Mouse (Mus musculus): ENCODE measurements around the gene Armh2. TPM values are rescaled to one million over a fixed set of nuclear protein-coding genes. Genes with fewer than 3 reads are reported as not detected.
"Not testable (repeated sequence)": the region's sequence is repeated elsewhere in the genome, so short reads cannot be mapped to it uniquely, and the experiment has no call there.

The Armh2 gene
- polyA plus RNA-seq, 1 experiment from 2014 or later = not detected

GRCm38 (mm10) chr13:24760351-24760870, 19.4 kb downstream of the Armh2 start:
- Histone ChIP-seq H3K4me1 (replicated peaks) (peaks cover 16% of the 10 kb centered on the region), H3K27ac (replicated peaks) (no peak overlapping the region), H3K27me3 (no peaks in the 10 kb centered on the region), H3K9me3 (no peaks in the 10 kb centered on the region), H3K4me2 (peak overlapping the region; percentile 69), H3K9ac (no peak overlapping the region), H3K36me3 (no peaks in the 10 kb centered on the region; the same call in 1 of the 2 replicates), H3K4me3 (peak overlapping the region; percentile 96; the same call in 1 of the 2 replicates)
- no peak for ATAC-seq (ENCODE audit: low read depth)
- WGBS = 63% methylated on average over 5 of the region's 5 CpGs

- H3K9ac ChIP-seq = peak overlapping the region; percentile 70
- peak overlapping the region; percentile 69 for H3K4me2 ChIP-seq
- H3K4me1 ChIP-seq (replicated peaks) = peaks cover 16% of the 10 kb centered on the region
- no peaks in the 10 kb centered on the region for H3K27me3 ChIP-seq
- peak overlapping the region; percentile 96 for H3K4me3 ChIP-seq
- ATAC-seq (ENCODE audit: low read depth) = no peak
- H3K36me3 ChIP-seq = no peaks in the 10 kb centered on the region
- H3K9me3 ChIP-seq = no peaks in the 10 kb centered on the region
- whole genome bisulfite sequencing = 5% methylated on average over 10 of the region's 10 CpGs
- H3K27ac ChIP-seq (replicated peaks) = 0 out of 2 replicates have a peak overlapping the region, but pooled peaks have one; percentile 14
Observed at GRCm38 (mm10) chr13:24761083-24761402, 20.0 kb downstream of the Armh2 start.

- Histone ChIP-seq H3K4me1 (replicated peaks) (peaks cover 16% of the 10 kb centered on the region), H3K9ac (peak within 1 kb of the TSS; percentile 70), H3K36me3 (no peaks in the 10 kb centered on the region), H3K4me2 (peak within 1 kb of the TSS; percentile 69), H3K9me3 (no peaks in the 10 kb centered on the region), H3K27ac (replicated peaks) (peak within 1 kb of the TSS; percentile 74), H3K27me3 (no peaks in the 10 kb centered on the region), H3K4me3 (peak within 1 kb of the TSS; percentile 96)
- under 1% methylated on average over 79 of the region's 79 CpGs for WGBS
- peak; percentile 99 for ATAC-seq (ENCODE audit: low read depth)
Observed at GRCm38 (mm10) chr13:24761403-24762227, 20.6 kb downstream of the Armh2 start, which contains the start of gene Gmnn. TSS of gene Gmnn (minus strand) at chr13:24761923.

GRCm38 (mm10) chr13:24762254-24762653, 21.2 kb downstream of the Armh2 start:
- peak overlapping the region; percentile 69 for H3K4me2 ChIP-seq
- peaks cover 16% of the 10 kb centered on the region for H3K4me1 ChIP-seq (replicated peaks)
- H3K36me3 ChIP-seq = no peaks in the 10 kb centered on the region
- WGBS = 45% methylated on average over 4 of the region's 4 CpGs
- peak overlapping the region; percentile 96 for H3K4me3 ChIP-seq
- ATAC-seq (ENCODE audit: low read depth) = no peak; the same call in 1 of the 2 replicates
- no peaks in the 10 kb centered on the region for H3K9me3 ChIP-seq
- H3K27ac ChIP-seq (replicated peaks) = no peak overlapping the region
- no peaks in the 10 kb centered on the region for H3K27me3 ChIP-seq
- peak overlapping the region; percentile 70 for H3K9ac ChIP-seq

- not testable (repeated sequence) for H3K27me3 ChIP-seq; ATAC-seq (ENCODE audit: low read depth); H3K36me3 ChIP-seq; H3K4me2 ChIP-seq; H3K4me1 ChIP-seq (replicated peaks); H3K27ac ChIP-seq (replicated peaks); H3K4me3 ChIP-seq; H3K9me3 ChIP-seq; H3K9ac ChIP-seq
- WGBS = 77% methylated on average over 4 of the region's 4 CpGs
Observed at GRCm38 (mm10) chr13:24767809-24768208, 26.8 kb downstream of the Armh2 start.

- not testable (repeated sequence) for H3K27ac ChIP-seq (replicated peaks); H3K27me3 ChIP-seq; H3K9me3 ChIP-seq; H3K4me1 ChIP-seq (replicated peaks); H3K36me3 ChIP-seq; H3K4me3 ChIP-seq; H3K4me2 ChIP-seq; ATAC-seq (ENCODE audit: low read depth); H3K9ac ChIP-seq
- 92% methylated on average over 10 of the region's 10 CpGs for whole genome bisulfite sequencing
Observed at GRCm38 (mm10) chr13:24771482-24771881, 30.4 kb downstream of the Armh2 start.

- H3K9ac ChIP-seq = no peak overlapping the region
- no peak overlapping the region for H3K4me3 ChIP-seq
- H3K36me3 ChIP-seq = no peaks in the 10 kb centered on the region
- no peaks in the 10 kb centered on the region for H3K4me1 ChIP-seq (replicated peaks)
- H3K27me3 ChIP-seq = no peaks in the 10 kb centered on the region
- H3K9me3 ChIP-seq = no peaks in the 10 kb centered on the region
- WGBS = 59% methylated on average over 7 of the region's 7 CpGs
- no peak overlapping the region for H3K4me2 ChIP-seq
- ATAC-seq (ENCODE audit: low read depth) = no peak
- H3K27ac ChIP-seq (replicated peaks) = no peak overlapping the region
Observed at GRCm38 (mm10) chr13:24776146-24776844, 35.3 kb downstream of the Armh2 start.

GRCm38 (mm10) chr13:24778026-24778425, 37.0 kb downstream of the Armh2 start:
- no peak for ATAC-seq (ENCODE audit: low read depth)
- WGBS = 86% methylated on average over 2 of the region's 2 CpGs
- no peaks in the 10 kb centered on the region for H3K27me3 ChIP-seq
- no peak overlapping the region for H3K4me2 ChIP-seq
- H3K9ac ChIP-seq = no peak overlapping the region
- H3K9me3 ChIP-seq = no peaks in the 10 kb centered on the region
- H3K4me1 ChIP-seq (replicated peaks) = peaks cover 7% of the 10 kb centered on the region
- no peak overlapping the region for H3K27ac ChIP-seq (replicated peaks)
- no peaks in the 10 kb centered on the region for H3K36me3 ChIP-seq
- H3K4me3 ChIP-seq = no peak overlapping the region

GRCm38 (mm10) chr13:24778706-24779380, 37.8 kb downstream of the Armh2 start:
- H3K9me3 ChIP-seq = no peaks in the 10 kb centered on the region
- H3K36me3 ChIP-seq = no peaks in the 10 kb centered on the region
- 83% methylated on average over 8 of the region's 8 CpGs for WGBS
- H3K4me1 ChIP-seq (replicated peaks) = peaks cover 7% of the 10 kb centered on the region
- ATAC-seq (ENCODE audit: low read depth) = no peak
- no peaks in the 10 kb centered on the region for H3K27me3 ChIP-seq
- H3K9ac ChIP-seq = no peak overlapping the region
- no peak overlapping the region for H3K4me2 ChIP-seq
- no peak overlapping the region for H3K4me3 ChIP-seq
- H3K27ac ChIP-seq (replicated peaks) = no peak overlapping the region

- ATAC-seq (ENCODE audit: low read depth) = peak; percentile 59; the same call in 1 of the 2 replicates
- H3K9me3 ChIP-seq = no peaks in the 10 kb centered on the region
- 52% methylated on average over 5 of the region's 5 CpGs for WGBS
- H3K36me3 ChIP-seq = no peaks in the 10 kb centered on the region
- H3K9ac ChIP-seq = no peak overlapping the region
- no peak overlapping the region for H3K4me3 ChIP-seq
- no peak overlapping the region for H3K27ac ChIP-seq (replicated peaks)
- H3K4me1 ChIP-seq (replicated peaks) = peaks cover 7% of the 10 kb centered on the region
- H3K4me2 ChIP-seq = no peak overlapping the region
- H3K27me3 ChIP-seq = no peaks in the 10 kb centered on the region
Observed at GRCm38 (mm10) chr13:24781916-24782315, 40.9 kb downstream of the Armh2 start.

GRCm38 (mm10) chr13:24786014-24786490, 45.0 kb downstream of the Armh2 start:
- Histone ChIP-seq H3K4me1 (replicated peaks) (peaks cover 7% of the 10 kb centered on the region), H3K27ac (replicated peaks) (no peak overlapping the region), H3K27me3 (no peaks in the 10 kb centered on the region), H3K9me3 (no peaks in the 10 kb centered on the region), H3K36me3 (no peaks in the 10 kb centered on the region), H3K9ac (no peak overlapping the region), H3K4me3 (no peak overlapping the region), H3K4me2 (no peak overlapping the region)
- WGBS = 59% methylated on average over 11 of the region's 11 CpGs
- ATAC-seq (ENCODE audit: low read depth) = no peak

- Histone ChIP-seq H3K36me3 (no peaks in the 10 kb centered on the region), H3K27me3 (no peaks in the 10 kb centered on the region), H3K4me2 (no peak overlapping the region), H3K4me3 (no peak overlapping the region), H3K9ac (no peak overlapping the region), H3K4me1 (replicated peaks) (no peaks in the 10 kb centered on the region), H3K27ac (replicated peaks) (no peak overlapping the region), H3K9me3 (no peaks in the 10 kb centered on the region)
- ATAC-seq (ENCODE audit: low read depth) = no peak
- 90% methylated on average over 5 of the region's 5 CpGs for WGBS
Observed at GRCm38 (mm10) chr13:24787477-24787876, 46.4 kb downstream of the Armh2 start.

Data from neural tube, embryonic 13.5 days (tissue).